Mouse (Mus musculus): ENCODE results near the gene Pkn1.

The Pkn1 gene

GRCm38 (mm10) chr8:83652030-83652743 is 46.8 kb downstream of the Pkn1 start, which contains the start of gene Gipc1:
Gene Gipc1 (plus strand): TSS chr8:83652677.
- peak; percentile 96 to 97 for DNase-seq

DNA sequence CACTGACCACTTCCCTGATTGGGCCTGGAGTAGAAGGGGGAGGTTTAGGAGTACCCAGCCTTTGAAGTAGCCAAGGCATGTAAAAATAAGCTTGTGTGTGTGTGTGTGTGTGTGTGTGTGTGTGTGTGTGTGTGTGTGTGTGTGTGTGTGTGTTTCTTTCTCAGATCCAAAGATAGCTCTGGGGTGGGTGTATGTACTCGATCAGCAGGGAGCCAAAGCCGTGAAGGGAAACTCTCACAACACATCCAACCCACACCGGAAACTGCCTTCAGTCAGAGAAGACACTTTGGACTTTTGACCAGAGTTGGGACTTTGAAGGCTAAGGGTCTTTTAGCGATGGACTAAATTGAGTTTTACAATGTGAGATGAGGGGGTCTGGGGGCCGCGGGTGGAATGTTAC is 49.3 kb downstream of the Pkn1 start:
- DNase-seq: no peak

DNA sequence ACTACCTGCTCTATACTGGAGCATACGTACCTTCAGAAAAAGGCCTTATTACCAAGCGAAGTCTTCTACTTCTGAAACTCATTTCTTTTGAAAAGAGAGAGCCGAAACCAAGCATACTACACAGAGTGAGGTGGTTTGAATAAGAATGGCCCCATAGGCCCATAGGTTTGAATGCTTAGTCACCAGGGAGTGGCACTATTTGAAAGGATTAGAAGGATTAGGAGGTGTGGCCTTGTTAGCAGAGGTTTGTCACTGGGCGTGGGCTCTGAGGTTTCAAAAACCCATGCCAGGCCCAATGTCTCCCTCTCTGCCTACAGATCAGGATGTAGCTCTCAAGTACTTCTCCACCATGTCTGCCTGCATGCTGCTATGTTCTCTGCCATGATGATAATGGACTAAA is 50.9 kb downstream of the Pkn1 start:
- DNase-seq: no peak

- no peak for DNase-seq
These were observed 51.5 kb downstream of the Pkn1 start for GRCm38 (mm10) chr8:83647511-83647910.

DNA sequence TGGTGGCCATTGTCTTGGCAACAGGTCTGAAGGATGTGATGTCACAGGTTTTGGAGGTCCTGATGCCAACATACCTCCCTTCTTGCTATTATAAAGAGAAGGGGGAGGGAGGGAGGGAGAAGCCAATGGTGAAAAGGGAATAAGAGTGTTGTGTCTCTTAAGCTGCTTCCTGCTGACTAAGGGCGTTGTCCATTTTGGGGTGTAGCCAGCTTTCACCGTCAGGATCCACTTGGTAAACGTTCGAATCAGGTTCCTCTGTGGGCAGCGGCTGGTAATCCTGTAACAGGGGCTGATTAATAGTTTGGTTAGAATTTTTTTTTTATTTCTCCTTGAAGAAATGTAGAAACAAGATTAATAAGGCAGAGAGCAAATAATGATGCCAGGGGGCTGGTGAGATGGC is 59.3 kb downstream of the Pkn1 start:
- DNase-seq: no peak

- DNase-seq: no peak
These were observed 60.1 kb downstream of the Pkn1 start for GRCm38 (mm10) chr8:83638856-83639255.

DNA sequence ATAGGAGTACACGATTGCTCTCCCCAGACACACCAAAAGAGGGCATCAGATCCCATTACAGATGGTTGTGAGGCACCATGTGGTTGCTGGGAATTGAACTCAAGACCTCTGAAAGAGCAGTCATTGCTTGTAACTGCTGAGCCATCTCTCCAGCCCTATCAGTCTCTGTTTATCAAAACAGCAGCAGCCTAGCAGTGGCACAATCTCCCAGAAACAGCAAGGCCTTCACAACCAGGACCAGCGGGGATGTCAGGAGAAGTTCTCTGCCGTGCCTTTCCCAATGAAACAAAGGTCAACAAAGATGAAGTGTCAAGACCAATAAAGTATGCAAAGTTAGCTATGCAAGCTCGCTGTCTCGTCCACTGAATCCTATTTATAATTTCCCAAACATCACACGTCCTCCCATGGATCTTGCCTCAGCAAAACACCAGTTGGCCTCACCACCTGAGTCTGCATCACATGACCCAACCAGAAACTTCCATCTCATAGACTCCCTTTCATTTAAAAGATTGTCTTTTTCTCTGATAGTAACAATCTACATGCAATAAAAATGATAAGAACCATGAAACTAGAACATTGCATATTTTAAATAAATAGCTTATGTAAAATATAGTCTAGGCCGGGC is 66.8 kb downstream of the Pkn1 start:
- DNase-seq: no peak

GRCm38 (mm10) chr8:83625676-83626299 is 73.2 kb downstream of the Pkn1 start:
- DNase-seq: no peak

DNA sequence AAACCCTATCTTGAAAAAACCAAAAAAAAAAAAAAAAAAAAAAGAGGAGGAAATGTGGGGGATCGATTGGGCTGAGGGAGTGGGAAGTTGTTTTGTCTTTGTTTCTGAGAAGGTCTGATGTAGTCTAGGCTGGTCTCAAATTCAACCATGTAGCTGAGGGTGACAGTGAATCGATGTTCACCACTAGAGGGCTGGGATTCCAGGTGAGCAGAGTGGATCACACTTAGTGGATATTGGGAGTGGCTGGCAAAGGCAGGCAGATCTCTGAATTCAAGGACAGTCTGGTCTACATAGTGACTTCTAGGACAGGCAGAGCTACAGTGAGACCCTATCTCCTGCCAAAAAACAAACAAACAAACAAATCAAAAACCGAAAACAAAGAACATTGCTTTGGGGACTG is 74.2 kb downstream of the Pkn1 start:
- peak; percentile 39 to 49 for DNase-seq

GRCm38 (mm10) chr8:83623549-83623948 is 75.4 kb downstream of the Pkn1 start:
- DNase-seq: no peak

GRCm38 (mm10) chr8:83622389-83622989 is 76.5 kb downstream of the Pkn1 start:
- peak; percentile 95 for DNase-seq

- no peak for DNase-seq
These were observed 77.1 kb downstream of the Pkn1 start for GRCm38 (mm10) chr8:83621691-83622388.

- no peak for DNase-seq
These were observed 79.3 kb downstream of the Pkn1 start for GRCm38 (mm10) chr8:83619568-83620285.

- no peak for DNase-seq
These were observed 80.4 kb downstream of the Pkn1 start for GRCm38 (mm10) chr8:83618566-83618965.

DNA sequence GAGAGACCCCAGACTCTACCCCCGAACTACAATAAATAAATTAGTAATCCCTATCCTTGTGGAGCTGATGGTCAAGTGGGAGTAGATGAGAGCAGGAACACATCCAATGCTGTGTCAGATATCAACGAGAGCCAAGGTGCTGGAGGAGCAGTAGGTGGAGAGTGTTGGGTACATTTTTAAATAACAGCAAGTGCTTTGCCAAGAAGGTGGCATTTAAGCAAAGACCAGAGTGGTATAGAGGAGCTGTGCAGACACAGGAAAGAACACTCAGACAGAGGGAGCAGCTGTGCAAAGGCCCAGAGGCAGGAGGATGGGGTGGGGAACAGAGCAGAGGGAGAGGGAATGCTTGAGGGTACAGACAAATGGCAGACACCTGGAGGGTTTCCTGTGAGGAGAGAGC is 81.9 kb downstream of the Pkn1 start:
- DNase-seq: no peak

- no peak for DNase-seq
These were observed 82.4 kb downstream of the Pkn1 start for GRCm38 (mm10) chr8:83616625-83617024.

Data from cerebellum, adult 18-20 months (tissue).